Mouse (Mus musculus) layer of hippocampus, postnatal 14 days (tissue): ENCODE measurements around the gene Hcar1. TPM values are rescaled to one million over a fixed set of nuclear protein-coding genes. Genes with fewer than 3 reads are reported as not detected.

Source experiments
- DNase-seq, 2 experiments: peaks; one replicate each; pipeline ENCODE4 v3.0.0; 2021 to 2022; ENCODE audit warnings: low spot score in 2 of 2, mixed read lengths in 1 of 2
- total RNA-seq, 2 experiments: library from RNA; stranded (reverse); gene quantifications; 2 replicates each; pipeline ENCODE4 v1.2.3; 2021

The Hcar1 gene
- total RNA-seq, 2 experiments from 2014 or later: 0.62 to 0.92 TPM

DNA sequence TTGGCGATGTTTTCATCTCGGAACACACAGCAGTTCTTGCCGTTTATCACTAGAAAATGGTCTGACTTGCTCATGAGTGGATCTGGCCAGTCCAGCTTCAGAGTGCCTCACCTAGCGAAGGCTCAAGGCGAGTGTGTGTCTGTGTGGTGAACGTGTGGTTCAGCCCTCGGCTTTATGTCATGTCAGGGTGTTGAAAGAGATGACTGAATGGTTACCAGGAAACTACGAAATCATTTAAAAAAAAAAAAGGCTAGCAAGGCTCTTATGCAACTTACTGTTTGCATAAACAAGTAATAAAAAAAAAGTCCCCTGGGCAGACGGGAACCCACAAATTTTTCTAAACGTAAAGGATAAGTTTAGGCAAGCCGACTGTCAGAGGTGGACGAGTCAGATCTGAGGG lies 14.5 kb downstream of the Hcar1 start, which contains the start of gene Hcar2:
TSS of gene Hcar2 (minus strand) at position 135 of the 400 bp plus-strand sequence.
- DNase-seq: no peak

DNA sequence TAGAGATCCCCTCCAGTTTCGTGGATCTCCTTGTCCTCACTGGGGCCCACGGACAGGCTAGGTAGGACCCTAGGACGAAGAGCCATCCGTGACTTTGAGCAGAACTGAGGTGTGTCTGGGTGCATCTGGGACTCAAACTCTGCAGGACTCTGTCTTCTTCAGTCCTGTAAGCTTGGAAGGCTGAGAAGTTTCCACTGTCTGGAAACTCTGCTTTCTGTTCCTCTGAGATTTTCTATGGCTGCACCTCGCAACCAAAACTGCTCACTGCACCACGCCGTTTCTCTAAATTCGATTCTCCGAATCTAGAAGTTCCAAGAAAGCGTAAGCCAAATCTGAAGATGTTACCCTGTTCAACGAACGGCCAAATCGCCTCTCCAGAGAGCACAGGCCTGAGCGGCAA lies 15.9 kb downstream of the Hcar1 start:
- no peak for DNase-seq

DNA sequence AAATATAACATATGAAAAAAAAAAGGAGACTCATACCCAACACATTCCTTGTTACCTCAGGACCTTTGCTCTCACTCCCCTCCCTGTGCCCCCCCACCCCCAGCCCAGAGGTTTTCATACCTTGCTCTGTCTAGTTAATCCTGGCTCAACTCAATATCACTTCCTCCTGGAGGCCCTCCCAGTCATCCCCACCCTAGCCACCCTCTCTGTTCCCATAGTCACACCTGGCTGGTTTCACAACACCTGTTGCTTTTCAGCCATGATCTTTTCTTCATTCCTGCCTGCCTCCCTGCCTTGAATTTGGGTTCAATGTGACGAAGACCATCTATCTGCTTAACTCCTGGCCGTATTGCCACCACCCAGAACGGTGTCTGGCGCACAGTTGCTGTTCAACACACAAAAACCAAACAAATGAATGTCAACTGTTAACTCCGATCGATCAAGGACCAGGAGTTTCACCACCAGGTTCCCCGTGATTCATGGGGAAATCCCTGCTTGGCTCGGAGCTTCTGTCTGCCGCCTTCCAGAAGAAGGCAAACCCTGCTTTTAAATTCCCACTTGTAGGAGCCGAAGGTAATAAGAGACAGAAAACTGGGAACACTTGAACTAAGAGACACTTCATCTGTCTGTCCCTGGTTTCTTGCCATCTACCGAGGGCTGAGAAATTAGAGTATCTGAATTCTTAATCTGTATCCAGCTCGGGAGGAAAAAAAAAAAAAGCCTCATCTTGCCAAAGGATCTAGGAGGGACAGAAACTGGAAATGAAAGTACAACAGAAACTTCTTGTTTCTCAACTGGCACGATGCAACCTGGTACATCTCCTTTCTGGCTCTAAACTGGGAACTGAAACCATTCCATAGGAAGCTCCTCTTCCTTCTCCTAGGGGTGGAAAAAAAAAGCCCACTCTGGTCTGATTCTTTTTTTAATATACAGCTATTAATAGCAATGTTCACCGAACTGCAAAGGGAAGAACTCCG lies 17.2 kb downstream of the Hcar1 start:
- peak in 1 of 2 experiments; percentile 20 for DNase-seq

DNA sequence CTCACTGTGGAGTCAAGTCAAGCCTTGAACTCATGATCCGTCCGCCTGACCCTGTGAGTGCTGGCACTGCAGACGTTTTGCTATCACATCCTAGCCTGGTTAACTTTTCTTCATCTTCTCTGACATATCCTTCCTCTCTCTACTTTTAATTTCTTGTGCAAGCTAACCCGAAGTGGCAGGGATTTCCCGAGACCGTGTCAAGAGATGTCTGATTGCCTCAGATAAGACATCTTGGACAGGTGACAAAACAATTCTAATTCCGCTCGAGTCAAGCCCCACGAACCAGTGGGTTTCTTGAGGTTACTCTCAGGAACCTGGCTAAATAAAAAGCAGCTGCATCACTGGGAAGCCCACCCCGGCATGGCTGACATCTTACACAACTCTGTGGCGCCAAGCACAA lies 21.0 kb downstream of the Hcar1 start:
- DNase-seq: no peak

DNA sequence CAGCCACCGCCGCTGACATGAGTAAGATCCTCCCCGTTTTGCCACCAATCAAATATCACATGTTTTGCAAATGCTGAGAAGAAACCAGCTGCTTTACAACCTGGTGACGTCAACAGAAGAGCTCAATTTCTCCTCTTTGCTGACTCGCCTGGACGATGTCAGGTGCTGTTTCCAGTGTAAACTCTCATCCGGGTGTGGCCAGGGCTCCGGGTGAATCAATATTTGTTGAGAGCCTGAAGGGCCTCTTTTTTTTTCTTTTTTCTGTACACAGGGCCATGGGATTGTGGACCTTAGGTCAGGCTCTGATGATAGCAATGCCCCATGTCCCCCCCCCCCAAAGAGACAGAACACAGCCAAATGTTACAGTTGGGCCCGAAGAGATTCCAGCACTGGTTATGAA lies 25.3 kb downstream of the Hcar1 start:
- no peak for DNase-seq

DNA sequence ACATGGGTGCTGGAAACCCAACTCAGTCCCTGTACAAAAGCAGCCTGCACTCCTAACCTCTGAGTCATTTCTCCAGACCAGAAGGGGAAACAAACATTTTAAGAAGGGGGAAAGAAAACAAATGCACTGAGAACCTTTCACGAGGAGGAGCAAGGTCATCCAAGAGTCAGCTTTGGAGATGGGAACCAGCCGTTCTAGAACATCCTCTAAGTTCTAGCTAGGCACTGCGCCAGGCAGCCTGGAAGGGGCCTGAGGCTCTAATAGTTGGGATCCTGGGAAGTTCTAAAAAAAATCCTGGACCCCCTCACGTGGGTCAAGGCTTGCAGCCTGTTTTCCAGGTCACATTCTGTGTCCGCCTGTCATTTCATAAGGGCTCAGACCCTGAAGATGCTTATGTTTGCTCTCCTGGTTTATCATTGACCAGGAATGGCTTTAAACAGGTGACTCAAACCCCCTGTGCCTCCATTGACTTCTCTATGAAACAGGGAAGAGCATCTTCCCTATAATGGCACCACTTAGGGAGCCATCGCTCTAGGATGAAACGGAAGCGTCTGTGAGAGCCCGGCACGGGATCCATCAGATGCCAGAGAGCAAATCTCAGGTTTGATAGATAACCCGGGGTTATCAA lies 25.8 kb downstream of the Hcar1 start:
- DNase-seq: no peak

DNA sequence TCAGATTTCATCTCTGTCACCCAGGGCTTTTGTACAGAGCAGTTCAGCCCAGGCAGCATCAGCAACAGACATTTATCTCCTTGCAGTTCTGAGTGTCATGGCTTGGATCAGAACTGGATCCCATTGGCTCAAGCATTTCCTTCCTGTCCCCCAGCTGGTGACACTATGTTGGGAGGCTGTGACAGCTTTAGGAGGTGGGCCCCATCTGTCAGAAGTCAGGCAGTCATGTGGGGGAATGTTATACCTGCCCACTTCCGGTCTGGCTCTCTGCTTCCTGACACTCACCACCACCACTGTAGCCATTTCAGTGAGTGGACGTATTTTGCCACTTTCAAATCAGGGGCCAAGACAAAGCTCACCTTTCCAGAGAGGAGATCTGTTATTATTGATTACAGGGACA lies 28.4 kb downstream of the Hcar1 start:
- DNase-seq: no peak

DNA sequence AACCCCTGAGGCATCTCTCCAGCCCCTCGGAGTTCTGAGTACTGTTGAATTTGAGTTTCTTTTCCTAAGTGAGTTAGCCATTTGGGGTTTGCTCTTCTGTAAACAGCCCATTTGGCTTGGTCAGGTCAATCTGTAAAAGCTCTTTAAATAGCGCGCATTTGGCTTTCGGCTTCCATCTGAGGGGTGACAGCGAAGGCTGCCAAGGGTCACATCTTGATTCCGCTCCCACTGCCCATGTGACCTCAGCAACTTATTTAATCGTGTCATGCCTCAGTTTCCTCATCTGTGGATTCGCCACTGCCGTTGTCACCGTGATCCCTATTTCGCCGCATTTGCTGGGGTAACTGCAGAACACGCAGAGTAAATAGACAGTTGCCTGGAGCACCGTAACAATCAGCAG lies 35.5 kb downstream of the Hcar1 start:
- DNase-seq: no peak

DNA sequence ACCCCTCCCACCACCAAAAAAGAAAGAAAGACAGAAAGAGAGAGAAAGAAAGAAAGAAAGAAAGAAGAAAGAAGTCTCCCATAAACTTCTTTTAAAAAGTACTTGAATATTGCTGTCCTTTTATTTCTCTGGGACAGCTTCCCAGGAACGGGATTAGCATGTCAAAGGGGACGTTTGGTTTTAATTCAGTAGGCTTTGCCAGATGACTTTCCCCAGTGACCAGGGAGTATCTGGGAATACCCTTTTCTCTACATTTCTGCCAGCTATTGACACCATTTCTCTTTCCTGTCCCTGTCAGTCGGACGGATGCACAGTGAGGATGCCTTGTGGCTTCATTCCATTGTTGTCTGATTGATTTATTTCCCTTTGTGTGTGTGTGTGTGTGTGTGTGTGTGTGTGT lies 36.0 kb downstream of the Hcar1 start:
- DNase-seq: no peak

DNA sequence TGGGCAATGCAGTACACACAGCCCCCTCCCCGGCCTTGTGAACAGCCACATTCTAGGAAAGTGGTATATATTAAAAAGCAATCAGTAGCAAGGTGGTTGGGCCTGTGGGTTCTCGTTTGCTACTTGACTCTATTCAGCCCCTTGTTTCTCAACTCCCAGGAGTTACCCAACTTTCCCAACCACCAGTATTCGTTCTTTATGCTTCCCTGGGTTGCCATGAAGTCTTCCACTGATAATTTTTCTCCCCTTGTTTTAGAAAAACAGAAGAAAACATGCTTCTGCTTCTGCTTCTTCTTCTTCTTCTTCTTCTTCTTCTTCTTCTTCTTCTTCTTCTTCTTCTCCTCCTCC lies 36.9 kb downstream of the Hcar1 start:
- DNase-seq: no peak

DNA sequence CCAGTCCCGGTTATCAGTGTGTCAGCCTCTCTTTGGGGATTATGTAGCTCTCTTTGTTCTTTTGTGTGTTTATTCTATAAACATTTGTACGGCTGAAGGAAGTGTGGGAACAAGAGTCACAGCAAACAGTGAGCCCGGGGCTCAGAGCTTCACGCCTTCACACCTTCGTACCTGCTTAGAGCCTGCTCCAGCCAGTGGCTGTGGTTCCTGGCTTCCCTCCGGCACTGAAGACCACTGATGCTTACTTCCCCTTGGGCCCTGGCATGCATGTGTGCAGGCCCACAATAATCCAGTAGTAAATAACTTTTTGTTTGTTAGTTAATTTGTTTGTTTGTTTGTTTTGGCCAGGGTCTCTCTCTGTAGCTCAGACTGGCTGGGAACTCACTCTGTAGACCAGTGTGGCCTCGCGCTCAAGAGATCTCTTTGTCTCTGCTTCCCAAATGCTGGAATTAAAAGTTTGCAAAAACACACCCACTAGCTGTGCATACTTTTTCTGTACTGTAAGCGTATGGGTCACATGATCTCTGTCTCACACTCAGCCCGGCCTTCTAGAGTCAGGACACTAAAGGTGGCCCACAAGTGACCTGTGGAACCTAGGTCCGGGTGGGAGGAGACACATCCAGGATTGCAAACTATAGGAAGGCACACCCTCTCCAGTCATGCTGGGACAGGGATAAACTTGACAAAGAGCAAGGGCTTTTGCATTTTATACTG lies 37.4 kb downstream of the Hcar1 start:
- no peak for DNase-seq

DNA sequence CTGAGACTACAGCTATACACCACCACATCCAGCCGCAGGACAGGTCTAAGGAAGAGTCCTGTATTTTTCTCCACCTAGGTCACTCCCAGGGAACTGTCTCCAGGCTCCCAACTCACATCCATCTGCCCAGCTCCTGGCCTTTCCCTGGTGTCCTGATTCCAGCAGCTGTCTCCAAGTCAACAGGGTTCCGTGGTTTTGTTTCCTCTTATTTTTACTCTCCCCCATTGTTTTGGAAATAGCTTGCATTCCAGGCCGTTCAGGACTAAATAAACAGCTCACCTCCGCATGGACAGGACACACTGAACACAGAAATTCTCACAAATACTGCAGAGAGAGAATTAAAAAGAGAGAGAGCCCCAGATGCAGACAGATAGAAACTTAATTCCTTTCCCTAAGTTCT lies 42.4 kb downstream of the Hcar1 start:
- DNase-seq: no peak

DNA sequence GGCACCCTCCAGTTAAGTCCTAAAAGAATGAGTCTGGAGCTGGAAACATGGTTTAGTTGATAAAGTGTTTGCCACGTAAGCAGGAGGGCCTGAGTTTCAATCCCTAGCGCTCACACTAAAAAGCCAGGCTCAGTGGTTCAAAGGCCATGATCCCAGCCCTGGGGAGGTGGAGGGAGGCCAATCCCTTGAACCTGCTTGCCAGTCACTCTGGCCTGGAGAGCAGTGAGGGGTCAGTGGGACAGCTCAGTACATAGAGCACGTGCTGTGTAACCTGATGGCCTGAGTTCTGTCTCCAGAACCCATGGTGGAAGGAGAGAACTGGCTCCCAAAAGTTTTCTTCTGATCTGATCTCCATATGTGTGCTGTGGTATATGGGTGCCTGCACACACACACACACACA lies 45.0 kb downstream of the Hcar1 start:
- DNase-seq: no peak

DNA sequence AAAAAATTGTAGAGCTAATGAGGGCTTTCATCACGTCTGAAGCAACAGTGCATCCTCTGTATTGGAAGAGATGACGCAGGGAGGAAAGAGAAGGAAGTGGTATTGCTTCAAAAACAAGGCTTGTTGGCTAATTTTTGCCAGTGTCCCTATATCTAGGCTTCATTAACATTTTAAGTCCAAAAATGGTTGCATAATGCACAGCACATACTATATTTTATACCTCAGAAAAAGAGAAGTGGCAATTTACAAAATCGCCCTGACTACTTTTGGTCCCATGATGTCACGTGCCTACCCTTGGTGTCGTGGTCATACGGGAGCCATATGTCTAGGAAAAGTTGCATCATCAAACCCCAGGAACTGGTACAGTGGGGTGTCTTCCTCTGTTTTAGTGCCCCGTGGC lies 47.5 kb downstream of the Hcar1 start:
- no peak for DNase-seq

DNA sequence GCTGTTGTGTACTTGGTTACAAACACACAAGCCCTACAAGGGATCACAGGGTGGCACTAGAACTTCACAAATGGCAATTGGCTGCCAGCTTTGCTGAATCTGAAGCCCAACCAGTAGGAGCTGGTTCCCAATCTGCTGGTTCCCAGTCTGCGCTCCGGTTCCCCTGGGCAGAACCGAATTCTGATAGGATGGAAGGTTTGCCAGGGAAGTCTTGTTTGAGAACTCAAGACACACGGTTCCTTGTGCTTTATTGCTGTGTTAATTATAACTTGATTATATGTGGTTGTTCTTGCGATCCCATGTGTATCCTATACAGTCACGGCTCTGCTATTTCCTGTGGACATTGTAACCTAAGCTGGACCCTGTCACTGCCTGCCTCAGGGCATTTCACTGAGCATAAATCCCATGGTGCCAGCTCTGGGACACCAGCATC lies 52.1 kb downstream of the Hcar1 start:
- DNase-seq: peak; percentile 58 to 79

Other genes starting within 250 kb of the Hcar1 start
- gene Clip1, start 195.4 kb downstream of the Hcar1 start, total RNA-seq: 100 to 1,000 TPM; 112 to 122 TPM
- 10 to 100 TPM; 44.3 to 50.0 TPM for gene Zcchc8, start 158.9 kb downstream of the Hcar1 start, total RNA-seq
- gene Rsrc2, start 130.6 kb downstream of the Hcar1 start, total RNA-seq: 10 to 100 TPM; 89.5 to 96.9 TPM
- 1 to 10 TPM; 1.7 to 2.9 TPM for gene Kntc1, start 130.3 kb downstream of the Hcar1 start, total RNA-seq
- gene Hcar2, start 14.5 kb downstream of the Hcar1 start, total RNA-seq: under 1 TPM in 1 of 2 experiments, not detected in 1; 0.19 TPM
- gene Denr, start 27.2 kb upstream of the Hcar1 start, total RNA-seq: 10 to 100 TPM; 63.2 to 72.6 TPM
- gene Gm43518, start 47.4 kb upstream of the Hcar1 start, total RNA-seq: 1 to 10 TPM in 1 of 2 experiments, under 1 TPM in 1; 0.65 to 1.5 TPM
- 1 to 10 TPM; 2.4 to 2.6 TPM for gene Ccdc62, start 50.7 kb upstream of the Hcar1 start, total RNA-seq
- 10 to 100 TPM; 61.2 to 63.8 TPM for gene Hip1r, start 93.6 kb upstream of the Hcar1 start, total RNA-seq
- gene Vps37b, start 152.2 kb upstream of the Hcar1 start, total RNA-seq: 10 to 100 TPM; 35.9 to 41.0 TPM
- gene Abcb9, start 215.8 kb upstream of the Hcar1 start, total RNA-seq: 10 to 100 TPM; 29.3 to 33.3 TPM
- 10 to 100 TPM; 31.9 to 32.4 TPM for gene Ogfod2, start 232.3 kb upstream of the Hcar1 start, total RNA-seq
- gene Arl6ip4, start 236.1 kb upstream of the Hcar1 start, total RNA-seq: 10 to 100 TPM; 47.3 to 49.0 TPM